Mouse (Mus musculus) cortical plate, adult 2 months (tissue): Measurements from ENCODE around the gene Npas2.

Source experiments
- CTCF ChIP-seq: fragments of 200-500 bp; IDR thresholded peaks from 2 replicates; pipeline ENCODE4 v1.5.1; 2011; ENCODE audit warnings: mild to moderate bottlenecking, control low read depth, low read length; ENCODE audit not compliant: insufficient read depth; ENCODE audit errors: extremely low read depth
- POLR2A ChIP-seq: fragments of 200-500 bp; IDR thresholded peaks from 2 replicates; pipeline ENCODE4 v1.6.1; 2011; ENCODE audit warnings: mild to moderate bottlenecking, low read length, control low read depth; ENCODE audit not compliant: insufficient read depth; ENCODE audit errors: extremely low read depth

DNA sequence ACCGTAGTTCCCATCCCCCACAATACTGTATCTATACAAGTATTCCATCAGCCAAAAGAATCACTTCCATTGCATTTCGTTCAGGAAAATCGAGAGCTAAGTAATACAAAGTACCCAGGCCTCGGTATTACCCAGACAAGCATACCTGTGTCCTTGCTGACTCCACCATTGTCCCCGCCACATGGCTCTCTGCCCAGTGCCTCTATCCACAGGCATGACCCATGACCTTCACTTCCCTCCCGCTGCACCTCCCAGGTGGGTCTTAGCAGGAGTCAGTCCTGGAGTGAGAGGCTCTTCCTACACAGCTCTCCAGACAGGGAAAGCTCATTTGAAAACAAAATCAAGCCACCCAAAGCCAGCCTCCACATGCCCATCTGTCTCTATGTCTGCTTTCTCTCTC, 214.6 kb downstream of the Npas2 start:
- no peak for TF ChIP-seq CTCF
- no peak for TF ChIP-seq POLR2A
